Mouse (Mus musculus): ENCODE measurements around the gene Borcs8. TPM values are rescaled to one million over a fixed set of nuclear protein-coding genes. Genes with fewer than 3 reads are reported as not detected.

The Borcs8 gene
- 45.7 and 46.5 TPM in 2 replicates for polyA plus RNA-seq (2014; fragmentation: Nextera tagmentation; extraction: Ambion mirVana)

- under 1% methylated on average over 46 of the region's 46 CpGs for WGBS (ENCODE audit: insufficient replicate concordance)
- no peaks in the 10 kb centered on the region for H3K9me3 ChIP-seq (replicated peaks; ENCODE audit: control insufficient read depth, low read length)
- peak within 1 kb of the TSS; percentile 81 for H3K9ac ChIP-seq (ENCODE audit: low read depth, low read length)
- H3K4me3 ChIP-seq (ENCODE audit: low read depth, low read length): peak within 1 kb of the TSS; percentile 76
- H3K36me3 ChIP-seq (ENCODE audit: control insufficient read depth, insufficient read depth, low read length): peaks cover 16% of the 10 kb centered on the region
- ATAC-seq (replicated peaks; ENCODE audit: insufficient number of reproducible peaks, low FRiP score, low TSS enrichment): peak; percentile 97
- H3K27me3 ChIP-seq (ENCODE audit: control insufficient read depth, insufficient read depth, low read length): no peaks in the 10 kb centered on the region
- H3K4me1 ChIP-seq (ENCODE audit: control insufficient read depth, insufficient read depth, low read length): peaks cover 14% of the 10 kb centered on the region
- H3K27ac ChIP-seq (ENCODE audit: low read depth, low read length): peak within 1 kb of the TSS; percentile 69
- H3K4me2 ChIP-seq: peak within 1 kb of the TSS; percentile 73
Observed at GRCm38 (mm10) chr8:70139026-70139857, at the start of gene Borcs8, which contains the start of the genes Rfxank and Mef2b. Borcs8 (plus strand) TSS chr8:70139499. Rfxank (minus strand) TSS chr8:70139154. Mef2b (plus strand) TSS chr8:70139711.

DNA sequence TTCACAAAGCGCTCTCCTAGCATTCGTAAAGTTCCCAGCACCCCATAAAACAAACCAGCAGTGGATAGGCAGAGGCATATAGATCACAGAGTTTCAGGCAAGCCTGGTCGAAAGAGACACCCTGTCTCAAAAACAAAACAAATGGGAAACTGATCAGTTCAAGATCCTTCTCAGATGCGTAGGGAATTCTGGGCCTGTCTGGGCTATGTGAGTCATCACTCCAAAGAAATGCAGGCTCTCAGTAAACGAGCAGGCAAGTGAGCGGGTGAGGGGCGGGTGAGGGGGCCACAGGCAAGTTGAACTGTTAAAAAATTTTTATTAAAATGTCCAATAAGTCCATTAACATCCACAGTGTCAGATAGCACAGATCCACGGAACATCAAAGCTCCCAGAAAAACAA lies 46.5 kb upstream of the Borcs8 start:
- no peak overlapping the region for H3K4me3 ChIP-seq (ENCODE audit: low read depth, low read length)
- no peak for ATAC-seq (replicated peaks; ENCODE audit: insufficient number of reproducible peaks, low FRiP score, low TSS enrichment)

DNA sequence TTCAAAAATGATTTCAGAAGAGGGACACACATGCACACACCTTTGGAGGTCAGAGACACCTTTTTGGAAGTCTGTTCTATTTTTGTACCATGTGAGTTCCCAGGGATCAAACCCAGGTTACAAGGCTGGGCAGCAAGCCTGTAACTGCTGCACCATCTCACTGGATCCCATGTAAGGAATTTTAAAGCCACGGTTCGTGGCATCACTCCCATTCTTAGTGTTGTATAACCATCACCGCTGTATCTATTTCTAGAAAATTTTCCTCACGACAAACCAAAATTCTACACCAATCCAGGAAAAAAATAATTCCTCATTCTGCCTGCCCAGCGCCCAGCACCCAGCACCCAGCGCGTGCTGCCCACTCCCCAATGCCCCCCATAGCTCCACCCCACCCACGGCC lies 40.0 kb upstream of the Borcs8 start:
- H3K4me2 ChIP-seq: no peak overlapping the region
- WGBS (ENCODE audit: insufficient replicate concordance): 70% methylated on average over 8 of the region's 8 CpGs

More for the DNA sequence above, 46.5 kb upstream of the Borcs8 start:
- no peak overlapping the region for H3K27ac ChIP-seq (ENCODE audit: low read depth, low read length)
- no peak overlapping the region for H3K9ac ChIP-seq (ENCODE audit: low read depth, low read length)
- H3K4me1 ChIP-seq (ENCODE audit: control insufficient read depth, insufficient read depth, low read length): peaks cover 4% of the 10 kb centered on the region
- H3K4me2 ChIP-seq: no peak overlapping the region
- no peaks in the 10 kb centered on the region for H3K36me3 ChIP-seq (ENCODE audit: control insufficient read depth, insufficient read depth, low read length)
- WGBS (ENCODE audit: insufficient replicate concordance): 49% methylated on average over 8 of the region's 8 CpGs
- H3K9me3 ChIP-seq (replicated peaks; ENCODE audit: control insufficient read depth, low read length): no peaks in the 10 kb centered on the region
- peaks cover 49% of the 10 kb centered on the region for H3K27me3 ChIP-seq (ENCODE audit: control insufficient read depth, insufficient read depth, low read length)

DNA sequence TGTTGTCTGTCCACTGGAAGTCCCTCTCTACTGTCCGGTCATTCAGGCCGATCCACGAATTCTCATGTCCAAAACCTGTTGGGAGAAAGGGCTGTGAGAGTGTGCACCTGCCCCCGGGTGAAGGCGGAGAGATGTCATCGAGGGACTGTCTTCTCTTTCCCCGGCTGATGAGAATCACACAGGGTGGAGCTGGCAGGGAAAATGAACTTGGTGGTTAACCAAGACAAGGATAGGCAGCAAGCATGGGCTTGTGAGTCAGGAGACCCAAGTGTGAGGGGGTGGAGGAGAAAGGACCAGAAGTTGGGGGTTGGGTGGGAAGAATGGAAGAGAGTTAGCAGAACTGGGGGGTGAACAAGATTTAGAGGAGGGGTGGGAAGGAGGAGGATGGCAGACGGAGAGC lies 39.1 kb upstream of the Borcs8 start:
- Histone ChIP-seq H3K27ac (ENCODE audit: low read depth, low read length) (no peak overlapping the region), H3K4me2 (no peak overlapping the region), H3K9ac (ENCODE audit: low read depth, low read length) (no peak overlapping the region), H3K36me3 (ENCODE audit: control insufficient read depth, insufficient read depth, low read length) (no peaks in the 10 kb centered on the region), H3K4me1 (ENCODE audit: control insufficient read depth, insufficient read depth, low read length) (no peaks in the 10 kb centered on the region), H3K4me3 (ENCODE audit: low read depth, low read length) (no peak overlapping the region), H3K9me3 (replicated peaks; ENCODE audit: control insufficient read depth, low read length) (no peaks in the 10 kb centered on the region), H3K27me3 (ENCODE audit: control insufficient read depth, insufficient read depth, low read length) (peaks cover 10% of the 10 kb centered on the region; the same call in 1 of the 2 replicates)
- ATAC-seq (replicated peaks; ENCODE audit: insufficient number of reproducible peaks, low FRiP score, low TSS enrichment): no peak
- 76% methylated on average over 8 of the region's 8 CpGs for WGBS (ENCODE audit: insufficient replicate concordance)

More for the DNA sequence above, 40.0 kb upstream of the Borcs8 start:
- Histone ChIP-seq H3K4me1 (ENCODE audit: control insufficient read depth, insufficient read depth, low read length) (no peaks in the 10 kb centered on the region), H3K27ac (ENCODE audit: low read depth, low read length) (no peak overlapping the region), H3K9ac (ENCODE audit: low read depth, low read length) (no peak overlapping the region), H3K36me3 (ENCODE audit: control insufficient read depth, insufficient read depth, low read length) (no peaks in the 10 kb centered on the region), H3K27me3 (ENCODE audit: control insufficient read depth, insufficient read depth, low read length) (peaks cover 8% of the 10 kb centered on the region; the same call in 1 of the 2 replicates), H3K4me3 (ENCODE audit: low read depth, low read length) (no peak overlapping the region), H3K9me3 (replicated peaks; ENCODE audit: control insufficient read depth, low read length) (no peaks in the 10 kb centered on the region)
- no peak for ATAC-seq (replicated peaks; ENCODE audit: insufficient number of reproducible peaks, low FRiP score, low TSS enrichment)

GRCm38 (mm10) chr8:70104506-70104905 lies 34.8 kb upstream of the Borcs8 start:
- Histone ChIP-seq H3K36me3 (ENCODE audit: control insufficient read depth, insufficient read depth, low read length) (no peaks in the 10 kb centered on the region), H3K4me3 (ENCODE audit: low read depth, low read length) (no peak overlapping the region), H3K4me2 (no peak overlapping the region), H3K9ac (ENCODE audit: low read depth, low read length) (no peak overlapping the region), H3K27ac (ENCODE audit: low read depth, low read length) (no peak overlapping the region), H3K27me3 (ENCODE audit: control insufficient read depth, insufficient read depth, low read length) (peaks cover 29% of the 10 kb centered on the region), H3K4me1 (ENCODE audit: control insufficient read depth, insufficient read depth, low read length) (no peaks in the 10 kb centered on the region), H3K9me3 (replicated peaks; ENCODE audit: control insufficient read depth, low read length) (no peaks in the 10 kb centered on the region)
- ATAC-seq (replicated peaks; ENCODE audit: insufficient number of reproducible peaks, low FRiP score, low TSS enrichment): no peak
- WGBS (ENCODE audit: insufficient replicate concordance): 15% methylated on average over 6 of the region's 6 CpGs

DNA sequence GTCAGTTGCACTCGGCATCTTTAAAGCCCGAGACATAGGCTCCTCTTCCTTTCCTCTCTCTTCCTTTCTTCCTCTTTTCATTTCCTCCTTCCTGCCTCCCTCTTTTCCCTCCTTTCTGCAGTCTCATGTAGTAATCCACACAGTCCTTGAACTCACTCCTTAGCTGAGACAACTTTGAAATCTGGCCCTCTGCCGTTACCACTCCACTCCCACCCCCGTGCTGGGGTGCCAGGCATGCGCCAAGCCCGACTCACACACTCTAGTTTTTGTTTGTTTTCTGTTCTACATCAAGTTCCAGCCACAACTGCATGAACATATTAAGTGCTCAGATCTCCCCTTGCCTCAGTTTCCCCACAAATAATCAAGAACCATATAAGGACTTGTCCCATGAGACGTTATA lies 34.4 kb upstream of the Borcs8 start:
- Histone ChIP-seq H3K9me3 (replicated peaks; ENCODE audit: control insufficient read depth, low read length) (no peaks in the 10 kb centered on the region), H3K9ac (ENCODE audit: low read depth, low read length) (no peak overlapping the region), H3K27ac (ENCODE audit: low read depth, low read length) (no peak overlapping the region), H3K4me1 (ENCODE audit: control insufficient read depth, insufficient read depth, low read length) (no peaks in the 10 kb centered on the region), H3K27me3 (ENCODE audit: control insufficient read depth, insufficient read depth, low read length) (peaks cover 33% of the 10 kb centered on the region), H3K36me3 (ENCODE audit: control insufficient read depth, insufficient read depth, low read length) (no peaks in the 10 kb centered on the region), H3K4me2 (no peak overlapping the region), H3K4me3 (ENCODE audit: low read depth, low read length) (no peak overlapping the region)
- 71% methylated on average over 7 of the region's 7 CpGs for WGBS (ENCODE audit: insufficient replicate concordance)
- no peak for ATAC-seq (replicated peaks; ENCODE audit: insufficient number of reproducible peaks, low FRiP score, low TSS enrichment)

DNA sequence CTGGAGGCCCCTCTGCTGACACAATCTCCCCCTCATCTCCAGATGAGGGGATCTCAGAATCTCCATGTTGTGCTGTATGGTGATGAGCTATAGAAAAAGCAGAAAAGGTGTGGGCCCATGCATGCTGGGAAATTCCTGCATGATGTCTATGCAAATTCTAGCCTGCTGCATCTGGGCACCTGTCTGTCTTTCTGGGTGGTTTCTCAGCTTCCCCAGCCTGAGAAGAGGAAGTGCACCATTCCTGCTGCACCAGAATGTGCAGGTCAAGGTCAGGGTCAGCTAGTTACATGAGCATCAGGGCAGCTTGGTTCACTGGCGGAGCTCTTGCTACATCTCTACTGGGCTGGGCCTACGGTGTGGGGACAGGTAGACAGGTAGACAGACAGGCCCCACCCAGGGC lies 28.8 kb upstream of the Borcs8 start:
- no peak for ATAC-seq (replicated peaks; ENCODE audit: insufficient number of reproducible peaks, low FRiP score, low TSS enrichment)
- Histone ChIP-seq H3K9ac (ENCODE audit: low read depth, low read length) (no peak overlapping the region), H3K36me3 (ENCODE audit: control insufficient read depth, insufficient read depth, low read length) (no peaks in the 10 kb centered on the region), H3K4me1 (ENCODE audit: control insufficient read depth, insufficient read depth, low read length) (no peaks in the 10 kb centered on the region), H3K4me2 (no peak overlapping the region), H3K9me3 (replicated peaks; ENCODE audit: control insufficient read depth, low read length) (no peaks in the 10 kb centered on the region), H3K4me3 (ENCODE audit: low read depth, low read length) (no peak overlapping the region), H3K27me3 (ENCODE audit: control insufficient read depth, insufficient read depth, low read length) (peaks cover 85% of the 10 kb centered on the region), H3K27ac (ENCODE audit: low read depth, low read length) (no peak overlapping the region)
- WGBS (ENCODE audit: insufficient replicate concordance): 77% methylated on average over 2 of the region's 2 CpGs

- no peak overlapping the region for H3K4me3 ChIP-seq (ENCODE audit: low read depth, low read length)
- WGBS (ENCODE audit: insufficient replicate concordance): 41% methylated on average over 23 of the region's 23 CpGs
- H3K4me2 ChIP-seq: no peak overlapping the region
- no peaks in the 10 kb centered on the region for H3K4me1 ChIP-seq (ENCODE audit: control insufficient read depth, insufficient read depth, low read length)
- H3K9me3 ChIP-seq (replicated peaks; ENCODE audit: control insufficient read depth, low read length): no peaks in the 10 kb centered on the region
- H3K27ac ChIP-seq (ENCODE audit: low read depth, low read length): no peak overlapping the region
- H3K27me3 ChIP-seq (ENCODE audit: control insufficient read depth, insufficient read depth, low read length): peaks cover 89% of the 10 kb centered on the region
- no peaks in the 10 kb centered on the region for H3K36me3 ChIP-seq (ENCODE audit: control insufficient read depth, insufficient read depth, low read length)
- H3K9ac ChIP-seq (ENCODE audit: low read depth, low read length): no peak overlapping the region
- no peak for ATAC-seq (replicated peaks; ENCODE audit: insufficient number of reproducible peaks, low FRiP score, low TSS enrichment)
Observed at GRCm38 (mm10) chr8:70111192-70111795, 28.0 kb upstream of the Borcs8 start.

Data from heart, embryonic 11.5 days (tissue).